Mouse (Mus musculus): ENCODE results near the gene Hist1h3i. TPM values are rescaled to one million over a fixed set of nuclear protein-coding genes. Genes with fewer than 3 reads are reported as not detected.
"Not testable (repeated sequence)": the region's sequence is repeated elsewhere in the genome, so short reads cannot be mapped to it uniquely, and the experiment has no call there.

The Hist1h3i gene
- 10 to 100 TPM; 61.0 to 71.7 TPM for total RNA-seq (2021)
- long read RNA-seq, experiment 1 = 0 reads
- long read RNA-seq, experiment 2 = 0 reads

- H3K4me3 ChIP-seq = peak within 1 kb of the TSS; percentile 59
- DNase-seq (ENCODE audit: low spot score in 2 of 2) = peak; percentile 75 to 88
- no peak for TF ChIP-seq CTCF (conservative IDR thresholded peaks at IDR 0.05)
- peak within 1 kb of the TSS; percentile 80 for H3K27ac ChIP-seq
These were observed at the start of gene Hist1h3i for GRCm38 (mm10) chr13:21783255-21783617. TSS of gene Hist1h3i (minus strand) at chr13:21783370.

GRCm38 (mm10) chr13:21831418-21832394 is 48.5 kb upstream of the Hist1h3i start, which contains the start of gene Hist1h4n:
TSS of gene Hist1h4n (minus strand) at chr13:21832196.
- not testable (repeated sequence) for H3K27ac ChIP-seq
- peak within 1 kb of the TSS; percentile 24; the same call in 1 of the 2 replicates for H3K4me3 ChIP-seq
- DNase-seq (ENCODE audit: low spot score in 2 of 2) = peak; percentile 23 to 27

GRCm38 (mm10) chr13:21830344-21830743 is 47.2 kb upstream of the Hist1h3i start:
- Histone ChIP-seq H3K27ac (no peak overlapping the region), H3K4me3 (no peak overlapping the region)
- TF ChIP-seq CTCF (conservative IDR thresholded peaks at IDR 0.05) = no peak
- no peak for DNase-seq (ENCODE audit: low spot score in 2 of 2)

GRCm38 (mm10) chr13:21828511-21828910 is 45.3 kb upstream of the Hist1h3i start:
- TF ChIP-seq CTCF (conservative IDR thresholded peaks at IDR 0.05) = no peak
- no peak for DNase-seq (ENCODE audit: low spot score in 2 of 2)
- Histone ChIP-seq H3K27ac (no peak overlapping the region), H3K4me3 (no peak overlapping the region)

- not testable (repeated sequence) for H3K27ac ChIP-seq; DNase-seq (ENCODE audit: low spot score in 2 of 2); H3K4me3 ChIP-seq
These were observed 37.1 kb upstream of the Hist1h3i start for GRCm38 (mm10) chr13:21820082-21820890.

GRCm38 (mm10) chr13:21812092-21812491 is 28.9 kb upstream of the Hist1h3i start:
- H3K27ac ChIP-seq; DNase-seq (ENCODE audit: low spot score in 2 of 2); H3K4me3 ChIP-seq: not testable (repeated sequence)

GRCm38 (mm10) chr13:21811539-21811938 is 28.4 kb upstream of the Hist1h3i start, which contains the start of gene Hist1h4m:
TSS of gene Hist1h4m (plus strand) at chr13:21811746.
- not testable (repeated sequence) for H3K27ac ChIP-seq, H3K4me3 ChIP-seq
- peak; percentile 46 for DNase-seq (ENCODE audit: low spot score in 2 of 2)

GRCm38 (mm10) chr13:21811074-21811473 is 27.9 kb upstream of the Hist1h3i start:
- DNase-seq (ENCODE audit: low spot score in 2 of 2); H3K27ac ChIP-seq: not testable (repeated sequence)

GRCm38 (mm10) chr13:21810073-21810472 is 26.9 kb upstream of the Hist1h3i start, which contains the start of the genes Hist1h2bq and Hist1h2ao:
TSS of gene Hist1h2bq (minus strand) at chr13:21810197.
TSS of gene Hist1h2ao (plus strand) at chr13:21810465.
- H3K4me3 ChIP-seq; DNase-seq (ENCODE audit: low spot score in 2 of 2); H3K27ac ChIP-seq: not testable (repeated sequence)

More at GRCm38 (mm10) chr13:21811074-21811473, 27.9 kb upstream of the Hist1h3i start:
- not testable (repeated sequence) for H3K4me3 ChIP-seq

GRCm38 (mm10) chr13:21803058-21803457 is 19.9 kb upstream of the Hist1h3i start:
- H3K4me3 ChIP-seq; H3K27ac ChIP-seq; DNase-seq (ENCODE audit: low spot score in 2 of 2): not testable (repeated sequence)

GRCm38 (mm10) chr13:21797163-21797562 is 14.0 kb upstream of the Hist1h3i start:
- not testable (repeated sequence) for DNase-seq (ENCODE audit: low spot score in 2 of 2); H3K4me3 ChIP-seq; H3K27ac ChIP-seq

GRCm38 (mm10) chr13:21795584-21795983 is 12.4 kb upstream of the Hist1h3i start:
- Histone ChIP-seq H3K27ac (no peak overlapping the region), H3K4me3 (no peak overlapping the region)
- DNase-seq (ENCODE audit: low spot score in 2 of 2) = no peak
- TF ChIP-seq CTCF (conservative IDR thresholded peaks at IDR 0.05) = no peak

All from layer of hippocampus, adult 2 months (tissue).